Mouse (Mus musculus) lung, adult 2 months (tissue): Measurements from ENCODE around the gene Umps.

Source experiments
- CTCF ChIP-seq: fragments of 200-500 bp; IDR thresholded peaks from 2 replicates; pipeline ENCODE4 v1.5.1; 2011; ENCODE audit warnings: mild to moderate bottlenecking, low read length, control low read depth; ENCODE audit not compliant: insufficient read depth
- POLR2A ChIP-seq: fragments of 200-500 bp; IDR thresholded peaks from 2 replicates; pipeline ENCODE4 v1.6.1; 2011; ENCODE audit warnings: low read depth, mild to moderate bottlenecking, control low read depth, low read length, borderline replicate concordance; ENCODE audit errors: extremely low read depth

- TF ChIP-seq CTCF = no peak
- TF ChIP-seq POLR2A = no peak
Measured at GRCm38 (mm10) chr16:33946021-33946420, 20.8 kb downstream of the Umps start.
